8 mouse cellular contexts compared by ENCODE assay signal in the genomic region with DNA sequence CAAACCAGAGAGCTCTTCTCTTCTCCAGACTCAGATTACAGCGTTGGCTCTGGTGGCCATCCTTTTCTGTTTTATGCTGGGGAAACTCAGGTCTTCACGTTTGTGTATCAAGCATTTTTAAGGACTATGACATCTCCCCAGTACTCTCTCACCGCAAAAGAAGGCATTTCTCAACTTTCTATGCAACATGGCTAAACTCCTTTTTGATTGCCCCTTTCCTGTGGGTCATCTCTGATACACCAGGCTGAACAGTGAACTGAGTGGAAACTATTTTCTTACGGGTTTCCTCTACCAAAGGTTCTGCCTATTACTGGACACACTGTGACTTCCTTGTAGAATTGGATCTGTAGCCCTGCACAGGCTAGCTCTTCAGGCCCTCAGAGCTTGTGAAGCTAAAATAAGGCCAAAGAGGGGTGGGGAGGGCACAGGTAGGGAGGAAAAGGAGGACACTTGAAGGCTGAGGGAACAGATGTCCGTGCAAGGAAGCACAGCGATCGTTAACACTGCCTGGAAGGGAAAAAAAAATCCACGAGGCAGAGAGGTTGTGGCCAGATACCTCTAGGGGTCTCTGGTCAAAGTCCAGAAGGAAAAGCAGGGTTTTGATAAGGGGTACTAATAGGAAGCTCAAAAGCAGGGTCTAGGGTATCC. TPM values are rescaled to one million over a fixed set of nuclear protein-coding genes. Genes with fewer than 3 reads are reported as not detected.
DNase-seq lines count a peak whose midpoint lies in the region; ATAC-seq and TF ChIP-seq lines count a peak whose summit lies in the region.

No protein-coding gene starts in this region.

- peak overlapping the region; percentile 69 for H3K4me2 ChIP-seq in intestine, postnatal 0 days (replicated peaks; ENCODE audit: low read depth)
- peak overlapping the region; percentile 58 for H3K4me2 ChIP-seq in midbrain, embryonic 16.5 days (ENCODE audit: low read length)

- H3K4me1 ChIP-seq in spleen, adult 2 months (ENCODE audit: control insufficient read depth, insufficient read depth, insufficient read length) = no peaks in the 10 kb centered on the region
- H3K4me1 ChIP-seq in intestine, postnatal 0 days (replicated peaks; ENCODE audit: control insufficient read depth, insufficient read depth, low read length) = 0 out of 2 replicates have a peak, but pooled peaks cover 5% of the 10 kb centered on the region
- peaks cover 16% of the 10 kb centered on the region for H3K4me1 ChIP-seq in midbrain, embryonic 16.5 days (ENCODE audit: control insufficient read depth, insufficient read depth, low read length)

- H3K4me3 ChIP-seq in spleen, adult 2 months (ENCODE audit: extremely low read depth, insufficient read depth, insufficient read length) = peak overlapping the region; percentile 55
- H3K4me3 ChIP-seq in intestine, postnatal 0 days (ENCODE audit: low read depth, low read length) = peak overlapping the region; percentile 33
- peak overlapping the region; percentile 75 for H3K4me3 ChIP-seq in midbrain, embryonic 16.5 days (ENCODE audit: low read depth, low read length)

- no peaks in the 10 kb centered on the region for H3K27me3 ChIP-seq in spleen, adult 2 months (ENCODE audit: control insufficient read depth, insufficient read depth, low read length)
- H3K27me3 ChIP-seq in intestine, postnatal 0 days (replicated peaks; ENCODE audit: control insufficient read depth, insufficient read depth, low read length) = no peaks in the 10 kb centered on the region
- no peaks in the 10 kb centered on the region for H3K27me3 ChIP-seq in midbrain, embryonic 16.5 days (ENCODE audit: control insufficient read depth, insufficient read depth, low read depth, low read length)

- WGBS in spleen, adult 2 months = 27% methylated on average over 8 of the region's 8 CpGs
- WGBS in intestine, postnatal 0 days = 20% methylated on average over 8 of the region's 8 CpGs
- 30% methylated on average over 8 of the region's 8 CpGs for WGBS in midbrain, embryonic 16.5 days

- H3K9me3 ChIP-seq in intestine, postnatal 0 days (ENCODE audit: control insufficient read depth) = no peaks in the 10 kb centered on the region
- 0 out of 2 replicates have a peak, but pooled peaks cover 2% of the 10 kb centered on the region for H3K9me3 ChIP-seq in midbrain, embryonic 16.5 days (replicated peaks; ENCODE audit: control insufficient read depth, low read length, poor library complexity, severe bottlenecking)

- no peaks in the 10 kb centered on the region for H3K36me3 ChIP-seq in spleen, adult 2 months (ENCODE audit: control insufficient read depth, insufficient read depth, low read length)
- no peaks in the 10 kb centered on the region for H3K36me3 ChIP-seq in intestine, postnatal 0 days (ENCODE audit: control insufficient read depth, insufficient read depth)
- H3K36me3 ChIP-seq in midbrain, embryonic 16.5 days (ENCODE audit: control insufficient read depth, insufficient read depth, low read length) = no peaks in the 10 kb centered on the region

- peak overlapping the region; percentile 43 for H3K9ac ChIP-seq in intestine, postnatal 0 days (ENCODE audit: low read depth, low read length)
- peak overlapping the region; percentile 59 for H3K9ac ChIP-seq in midbrain, embryonic 16.5 days (ENCODE audit: low read depth, low read length)

- ATAC-seq in cerebellum, adult (ENCODE audit: insufficient number of reproducible peaks, low FRiP score, low TSS enrichment) = peak; percentile 61
- ATAC-seq in intestine, postnatal 0 days = peak; percentile 2; the same call in 1 of the 2 replicates
- ATAC-seq in midbrain, embryonic 16.5 days = no peak

- no peak for DNase-seq in cerebellum, adult 8-10 months
- DNase-seq in spleen, adult 2 months (ENCODE audit: low read depth in 1 of 2, low spot score in 2 of 2) = no peak
- DNase-seq in spleen, postnatal 14 days (ENCODE audit: low spot score in 2 of 2) = no peak
- no peak for DNase-seq in thymus, postnatal 10 days (ENCODE audit: low spot score in 2 of 2)
- DNase-seq in retina, postnatal 1 day = no peak

- TF ChIP-seq CTCF in spleen, adult 2 months (IDR thresholded peaks at IDR 0.05; ENCODE audit: extremely low read depth, insufficient read depth, insufficient read length, insufficient replicate concordance) = no peak
- 0 out of 2 replicates have a peak, but pooled peaks have one; percentile 29 for TF ChIP-seq CTCF in intestine, postnatal 0 days (IDR thresholded peaks at IDR 0.05; ENCODE audit: low read depth)

- TF ChIP-seq POLR2A in spleen, adult 2 months (IDR thresholded peaks at IDR 0.05; ENCODE audit: low read depth, low read length) = no peak

- H3K27ac ChIP-seq in spleen, adult 2 months (ENCODE audit: insufficient read depth, low read length) = peak overlapping the region; percentile 58
- peak overlapping the region; percentile 96 for H3K27ac ChIP-seq in intestine, postnatal 0 days (ENCODE audit: low read depth, low read length)
- peak overlapping the region; percentile 80 for H3K27ac ChIP-seq in midbrain, embryonic 16.5 days (ENCODE audit: low read length)

RNA-seq across cellular contexts. Expression of a gene that starts 0.6 kb away (rescaled TPM):
- 208 and 221 TPM in 2 replicates for polyA plus RNA-seq in spleen, adult 2 months (2012; rRNA removed)
- 145 and 153 TPM in 2 replicates for polyA plus RNA-seq in intestine, postnatal 0 days (2015; fragmentation: Nextera tagmentation; extraction: Ambion mirVana)
- 174 and 197 TPM in 2 replicates for polyA plus RNA-seq in midbrain, embryonic 16.5 days (2015; fragmentation: Nextera tagmentation; extraction: Ambion mirVana)

RNA-seq across cellular contexts. Expression of a gene that starts 26.2 kb away (rescaled TPM):
- polyA plus RNA-seq in spleen, adult 2 months (2012; rRNA removed) = 2.4 and 3.1 TPM in 2 replicates
- 5.6 and 6.2 TPM in 2 replicates for polyA plus RNA-seq in intestine, postnatal 0 days (2015; fragmentation: Nextera tagmentation; extraction: Ambion mirVana)
- polyA plus RNA-seq in midbrain, embryonic 16.5 days (2015; fragmentation: Nextera tagmentation; extraction: Ambion mirVana) = 28.9 and 30.9 TPM in 2 replicates
